Comparison of ENCODE assay signal across 18 mouse cellular contexts in the genomic region with DNA sequence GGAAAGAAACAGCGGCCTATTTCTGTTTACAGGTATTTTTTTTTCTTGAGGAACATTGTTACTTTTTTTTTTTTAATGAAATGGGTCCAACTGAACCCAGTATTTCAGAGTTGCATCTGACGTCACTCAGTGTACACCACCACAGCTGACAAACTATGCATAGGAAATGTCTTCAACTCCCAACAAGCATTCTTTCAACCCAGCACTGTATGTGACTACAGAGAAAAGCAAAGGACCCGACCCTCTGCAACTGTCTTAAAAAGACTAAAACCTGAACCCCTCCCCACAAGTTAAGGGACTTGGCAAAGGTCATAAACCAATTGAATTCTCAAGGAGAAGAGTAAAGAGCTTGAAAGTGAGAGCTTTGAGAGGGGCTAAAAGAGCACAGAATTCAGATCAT.
"Had no signal": no experiment of that assay in that cellular context is flagged by ENCODE, and none has a peak within 500 bp of the region (broad histone marks: within the 10 kb centered on the region; RNA-seq: fewer than 3 reads in every experiment).

No protein-coding gene starts in this region.

- H3K4me1 ChIP-seq: liver, embryonic 13.5 days; liver, embryonic 15.5 days; lung, embryonic 15.5 days; megakaryocyte, embryonic 14.5 days; neural tube, embryonic 12.5 days; stomach, embryonic 15.5 days had no signal

- ATAC-seq: liver, postnatal 0 days; lung, postnatal 0 days had no signal

- H3K36me3 ChIP-seq: liver, embryonic 13.5 days; liver, embryonic 15.5 days; lung, embryonic 15.5 days; neural tube, embryonic 12.5 days; stomach, embryonic 15.5 days had no signal

- H3K4me3 ChIP-seq: liver, embryonic 13.5 days; liver, embryonic 15.5 days; lung, embryonic 15.5 days; megakaryocyte, embryonic 14.5 days; neural tube, embryonic 12.5 days; stomach, embryonic 15.5 days had no signal

- H3K9ac ChIP-seq: liver, embryonic 13.5 days; liver, embryonic 15.5 days; liver, postnatal 0 days; lung, embryonic 15.5 days; neural tube, embryonic 12.5 days; stomach, embryonic 15.5 days had no signal

- H3K9me3 ChIP-seq: liver, embryonic 13.5 days; liver, embryonic 15.5 days; lung, embryonic 15.5 days; neural tube, embryonic 12.5 days; stomach, embryonic 15.5 days had no signal

- H3K4me2 ChIP-seq: liver, embryonic 11.5 days; liver, embryonic 13.5 days; liver, embryonic 15.5 days; lung, embryonic 15.5 days; neural tube, embryonic 12.5 days; stomach, embryonic 15.5 days had no signal

- H3K27me3 ChIP-seq: liver, embryonic 13.5 days; liver, embryonic 15.5 days; lung, embryonic 15.5 days; megakaryocyte, embryonic 14.5 days; neural tube, embryonic 12.5 days; stomach, embryonic 15.5 days had no signal

- H3K27ac ChIP-seq: liver, embryonic 13.5 days; liver, embryonic 15.5 days; lung, embryonic 15.5 days; macrophage; neural tube, embryonic 12.5 days; stomach, embryonic 15.5 days; stomach, postnatal 0 days had no signal

- DNase-seq: liver, embryonic 13.5 days; liver, postnatal 0 days; lung, adult 2 months; lung, postnatal 14 days; lung, postnatal 36 days; right cerebral cortex, postnatal 14 days; thymus, adult 2 months; thymus, postnatal 25 days; thymus, postnatal 4 days had no signal
